Mouse (Mus musculus): ENCODE measurements around the gene Enpp7. TPM values are rescaled to one million over a fixed set of nuclear protein-coding genes. Genes with fewer than 3 reads are reported as not detected.

The Enpp7 gene
- polyA plus RNA-seq, 1 experiment = 0.11 TPM

DNA sequence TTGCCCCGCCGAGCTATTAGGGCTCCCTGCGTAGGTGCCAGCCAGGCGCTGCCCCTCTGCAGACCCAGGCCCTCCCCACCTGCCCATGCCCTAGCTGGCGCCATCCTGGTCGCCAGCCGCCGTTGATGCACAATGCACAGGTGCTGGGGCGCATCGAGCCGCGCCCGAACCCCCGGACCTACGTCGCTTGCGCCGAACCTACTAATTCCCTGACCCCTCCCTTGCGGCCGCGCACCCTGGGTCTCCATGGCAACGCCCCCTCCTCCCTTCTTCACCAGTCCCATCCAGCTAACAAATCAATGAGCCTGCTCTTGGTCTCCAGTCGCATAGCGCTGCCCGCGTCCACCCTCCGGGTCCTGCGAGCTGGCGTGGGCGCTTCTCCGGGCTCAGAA is 53.3 kb downstream of the Enpp7 start:
- DNase-seq = no peak
- Histone ChIP-seq H3K27me3 (ENCODE audit: control insufficient read depth, insufficient read depth, low read length) (peaks cover 38% of the 10 kb centered on the region; the same call in 1 of the 2 replicates), H3K36me3 (ENCODE audit: control insufficient read depth, insufficient read depth, low read length) (peaks cover 7% of the 10 kb centered on the region), H3K4me3 (ENCODE audit: control insufficient read depth, insufficient read depth, low read length) (peak overlapping the region; percentile 61), H3K4me1 (replicated peaks; ENCODE audit: control insufficient read depth, insufficient read depth, low read length) (peaks cover 24% of the 10 kb centered on the region), H3K27ac (ENCODE audit: control insufficient read depth, insufficient read depth, low read length) (no peak overlapping the region)
- TF ChIP-seq CTCF (IDR thresholded peaks at IDR 0.05; ENCODE audit: borderline replicate concordance, control insufficient read depth, extremely low read depth, insufficient read depth, low read length, poor library complexity) = 0 out of 2 replicates have a peak, but pooled peaks have one; percentile 16
- peak; percentile 8; the same call in 1 of the 2 replicates for TF ChIP-seq POLR2A (IDR thresholded peaks at IDR 0.05; ENCODE audit: control insufficient read depth, extremely low read depth, insufficient read depth, low read length, poor library complexity)
- 0% methylated on average over 31 of the region's 31 CpGs for WGBS

DNA sequence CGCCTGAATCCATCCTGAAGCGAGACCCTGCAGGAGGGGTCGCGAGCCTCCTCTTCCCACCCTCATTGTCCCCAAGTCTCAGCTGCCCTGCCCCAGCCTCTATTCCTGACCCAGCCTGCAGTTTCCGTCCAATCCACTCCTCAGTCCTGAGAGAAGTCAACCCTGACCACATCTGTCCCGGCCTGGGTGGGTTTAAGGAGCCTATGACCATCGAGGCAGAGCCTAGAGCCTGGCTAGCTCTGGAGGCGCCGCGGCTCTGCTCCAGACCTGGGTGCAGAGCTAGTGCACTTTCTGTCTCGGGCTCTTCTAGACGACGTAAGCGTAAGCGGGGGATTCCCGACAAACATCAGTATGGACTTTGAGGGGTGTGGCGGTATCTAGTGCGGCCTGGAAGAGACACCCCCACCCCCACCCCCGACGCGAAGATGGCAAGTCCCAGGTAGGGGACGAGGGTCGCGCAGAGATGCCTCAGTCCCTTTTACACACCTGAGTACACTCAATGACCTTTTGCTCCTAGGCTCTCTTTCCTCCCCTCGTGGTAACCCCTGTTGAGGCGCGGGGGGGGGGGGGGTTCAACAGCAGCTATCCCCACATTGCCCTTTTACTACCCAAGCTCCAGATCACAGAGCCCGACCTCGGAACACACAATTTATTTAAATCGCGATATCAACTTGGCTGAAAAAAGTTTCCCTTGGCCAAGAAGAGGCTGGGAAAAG is 53.9 kb downstream of the Enpp7 start:
- Histone ChIP-seq H3K4me1 (replicated peaks; ENCODE audit: control insufficient read depth, insufficient read depth, low read length) (peaks cover 30% of the 10 kb centered on the region), H3K36me3 (ENCODE audit: control insufficient read depth, insufficient read depth, low read length) (peaks cover 7% of the 10 kb centered on the region), H3K27me3 (ENCODE audit: control insufficient read depth, insufficient read depth, low read length) (peaks cover 43% of the 10 kb centered on the region; the same call in 1 of the 2 replicates), H3K27ac (ENCODE audit: control insufficient read depth, insufficient read depth, low read length) (no peak overlapping the region), H3K4me3 (ENCODE audit: control insufficient read depth, insufficient read depth, low read length) (peak overlapping the region; percentile 61)
- TF ChIP-seq POLR2A (IDR thresholded peaks at IDR 0.05; ENCODE audit: control insufficient read depth, extremely low read depth, insufficient read depth, low read length, poor library complexity) (no peak), CTCF (IDR thresholded peaks at IDR 0.05; ENCODE audit: borderline replicate concordance, control insufficient read depth, extremely low read depth, insufficient read depth, low read length, poor library complexity) (no peak)
- 4% methylated on average over 31 of the region's 31 CpGs for WGBS
- no peak for DNase-seq

Other genes with a start within 250 kb of the Enpp7 start
- 0.32 and 0.50 TPM in 2 replicates for gene Rbfox3, start 76.6 kb upstream of the Enpp7 start, polyA plus RNA-seq (2012; rRNA removed)
- 20.6 and 22.5 TPM in 2 replicates for gene Cbx2, start 34.8 kb downstream of the Enpp7 start, polyA plus RNA-seq (2012; rRNA removed)
- 8.1 and 8.2 TPM in 2 replicates for gene Cbx8, start 52.8 kb downstream of the Enpp7 start, polyA plus RNA-seq (2012; rRNA removed)
- 54.7 and 56.8 TPM in 2 replicates for gene Cbx4, start 98.0 kb downstream of the Enpp7 start, polyA plus RNA-seq (2012; rRNA removed)
- gene Tbc1d16, start 240.3 kb downstream of the Enpp7 start, polyA plus RNA-seq (2012; rRNA removed) = 10.8 and 12.0 TPM in 2 replicates
- gene Ccdc40, start 240.4 kb downstream of the Enpp7 start, polyA plus RNA-seq (2012; rRNA removed) = 1.8 and 2.5 TPM in 2 replicates